Mouse (Mus musculus) urinary bladder, postnatal 14 days (tissue): ENCODE results near the gene Pdss2.

Source experiments
- DNase-seq: peaks from one replicate; pipeline ENCODE4 v3.0.0; 2021; ENCODE audit warnings: low spot score

Pdss2 gene

GRCm38 (mm10) chr10:43483426-43483995 is 262.2 kb downstream of the Pdss2 start:
- DNase-seq = no peak

GRCm38 (mm10) chr10:43485751-43486268 is 264.5 kb downstream of the Pdss2 start:
- no peak for DNase-seq

- DNase-seq = no peak
Observed at GRCm38 (mm10) chr10:43487441-43488010, 266.2 kb downstream of the Pdss2 start.

DNA sequence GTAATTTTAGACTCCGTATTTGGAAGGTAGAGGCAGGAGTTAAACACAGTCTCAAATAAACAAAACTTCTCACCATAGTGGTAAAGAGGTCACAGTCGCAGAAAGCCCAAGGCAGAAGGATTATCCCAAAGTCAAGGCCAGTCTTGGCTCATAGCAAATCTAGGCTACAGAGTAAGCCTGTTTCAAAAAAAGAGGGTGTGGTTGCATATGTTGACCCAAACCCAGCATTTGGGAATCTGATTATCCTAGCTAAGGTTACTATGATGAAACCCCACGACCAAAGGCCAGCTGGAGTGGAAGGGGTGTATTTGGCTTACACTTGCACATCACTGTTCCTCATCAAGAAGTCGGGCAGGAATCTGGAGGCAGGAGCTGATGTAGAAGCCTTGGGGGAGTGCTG is 267.0 kb downstream of the Pdss2 start:
- DNase-seq = no peak

DNA sequence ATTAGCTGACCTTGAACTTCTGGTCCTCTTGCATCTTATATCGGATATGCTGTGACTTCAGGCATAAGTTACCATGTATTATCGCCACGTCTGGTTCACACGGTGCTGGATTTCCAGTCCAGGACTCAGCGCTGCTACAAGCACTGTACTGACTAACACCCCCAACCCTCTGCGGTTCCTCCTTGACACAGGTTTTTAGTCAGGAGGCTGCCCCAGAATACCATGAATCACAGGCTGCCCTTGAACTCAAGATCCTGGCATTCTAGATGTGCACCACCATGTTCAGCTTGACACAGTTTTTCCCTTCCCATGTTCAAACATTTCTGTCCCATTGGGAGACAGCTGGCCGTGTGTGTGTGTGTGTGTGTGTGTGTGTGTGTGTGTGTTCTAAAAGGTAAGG is 267.9 kb downstream of the Pdss2 start:
- no peak for DNase-seq

DNA sequence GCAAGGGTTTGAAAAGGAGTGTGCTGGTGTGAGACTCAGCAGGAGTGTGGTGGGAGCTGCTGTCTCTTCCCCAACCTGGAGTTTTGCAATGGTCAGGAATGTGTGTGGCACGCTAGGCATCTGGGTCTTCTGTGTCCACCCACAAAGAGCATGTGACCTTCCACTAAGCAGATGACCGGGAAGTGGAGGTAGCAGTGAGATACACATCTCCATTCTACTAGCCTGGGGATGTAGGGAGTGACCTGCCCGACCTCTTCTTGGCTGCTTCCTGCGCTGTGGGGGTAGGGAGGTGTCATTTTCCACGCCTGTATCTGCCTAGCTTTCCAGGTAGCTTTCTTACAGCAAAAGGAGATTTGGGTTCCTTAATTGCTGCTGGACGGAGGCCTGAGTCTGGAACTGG is 268.3 kb downstream of the Pdss2 start:
- DNase-seq = no peak

DNA sequence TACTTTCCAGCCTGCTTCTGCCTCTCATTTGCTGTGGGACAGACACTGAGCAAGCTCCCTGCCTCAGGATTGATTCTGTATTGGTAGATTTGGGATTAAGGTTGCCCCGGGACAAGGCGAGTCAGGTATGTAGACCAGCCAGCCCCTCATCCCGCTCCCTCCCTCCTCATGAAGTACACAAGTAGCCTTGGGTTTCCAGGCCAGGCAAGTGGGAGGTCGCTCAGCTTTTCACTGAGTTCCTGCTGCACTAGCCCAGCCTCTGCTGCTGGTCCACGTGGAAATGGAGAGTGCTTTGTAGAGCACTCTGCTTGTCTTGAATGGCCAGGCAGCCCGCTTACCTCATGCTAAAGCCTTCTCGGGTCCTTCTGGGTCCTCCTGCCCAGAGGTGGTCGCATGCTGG is 268.7 kb downstream of the Pdss2 start:
- no peak for DNase-seq

DNA sequence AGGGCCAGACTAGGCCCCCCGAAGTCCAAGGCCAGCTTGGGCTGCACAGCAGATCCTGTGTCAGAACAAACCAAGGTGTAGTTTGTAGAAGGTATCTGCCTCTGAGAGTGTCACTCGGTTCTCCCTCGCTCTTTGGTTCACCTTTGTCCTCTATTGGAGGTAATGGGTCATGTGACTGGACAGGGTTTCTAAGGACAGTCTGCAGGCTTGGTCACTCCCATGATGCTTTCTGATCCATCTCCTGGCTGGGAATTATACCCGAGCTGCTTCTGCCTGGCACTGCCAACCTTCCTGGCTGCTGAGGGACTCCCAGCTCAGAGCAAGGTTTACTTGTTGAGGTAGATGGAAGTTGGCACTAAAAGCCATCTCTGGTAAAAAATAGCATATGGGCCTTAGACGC is 269.6 kb downstream of the Pdss2 start:
- no peak for DNase-seq

- no peak for DNase-seq
Observed at GRCm38 (mm10) chr10:43502599-43502998, 281.3 kb downstream of the Pdss2 start.

DNA sequence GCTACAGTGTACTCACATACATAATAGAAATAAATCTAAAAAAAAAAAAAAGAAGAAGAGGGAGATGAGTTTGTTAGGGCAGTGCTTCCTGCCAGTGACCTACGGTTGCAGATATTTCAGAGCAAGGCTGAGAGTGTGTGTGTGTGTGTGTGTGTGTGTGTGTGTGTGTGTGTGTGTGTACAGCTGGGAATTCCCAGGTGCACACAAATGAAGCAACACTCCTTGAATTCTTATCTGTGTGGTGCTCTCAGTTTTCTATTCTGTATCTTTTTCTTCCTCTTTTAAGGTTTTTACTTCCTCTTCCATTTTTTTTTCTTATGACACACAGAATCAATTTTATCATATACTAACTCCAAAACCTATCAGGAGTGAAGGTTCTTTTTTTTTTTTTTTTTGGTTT is 283.0 kb downstream of the Pdss2 start:
- DNase-seq = no peak

GRCm38 (mm10) chr10:43507051-43507450 is 285.8 kb downstream of the Pdss2 start:
- no peak for DNase-seq

DNA sequence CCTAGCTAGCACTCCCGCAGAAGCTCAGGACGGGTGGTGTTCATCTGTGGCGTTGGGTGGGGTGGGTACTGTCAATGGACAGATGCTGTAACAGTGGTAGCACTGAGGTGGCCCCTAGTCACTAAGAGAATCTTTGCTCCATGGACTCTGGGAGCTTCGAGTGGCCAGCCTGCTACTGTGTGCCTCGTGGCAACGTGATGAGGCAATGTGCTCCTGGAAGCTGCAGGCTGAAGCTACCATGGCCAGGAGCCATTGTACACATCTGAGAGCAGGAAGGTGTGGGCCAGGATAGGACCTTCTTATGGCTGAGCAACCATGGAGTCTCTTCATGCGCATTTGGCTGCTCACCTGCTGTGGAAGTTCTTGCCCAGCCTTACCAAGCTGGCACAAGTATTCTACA is 287.9 kb downstream of the Pdss2 start:
- no peak for DNase-seq

GRCm38 (mm10) chr10:43512976-43513375 is 291.7 kb downstream of the Pdss2 start:
- no peak for DNase-seq
